Mouse (Mus musculus): ENCODE measurements around the gene D6Ertd527e.
A peak's percentile ranks its signal among the peaks of the same experiment; 100 is the strongest.
"Not testable (repeated sequence)": the region's sequence is repeated elsewhere in the genome, so short reads cannot be mapped to it uniquely, and the experiment has no call there.

Gene D6Ertd527e

DNA sequence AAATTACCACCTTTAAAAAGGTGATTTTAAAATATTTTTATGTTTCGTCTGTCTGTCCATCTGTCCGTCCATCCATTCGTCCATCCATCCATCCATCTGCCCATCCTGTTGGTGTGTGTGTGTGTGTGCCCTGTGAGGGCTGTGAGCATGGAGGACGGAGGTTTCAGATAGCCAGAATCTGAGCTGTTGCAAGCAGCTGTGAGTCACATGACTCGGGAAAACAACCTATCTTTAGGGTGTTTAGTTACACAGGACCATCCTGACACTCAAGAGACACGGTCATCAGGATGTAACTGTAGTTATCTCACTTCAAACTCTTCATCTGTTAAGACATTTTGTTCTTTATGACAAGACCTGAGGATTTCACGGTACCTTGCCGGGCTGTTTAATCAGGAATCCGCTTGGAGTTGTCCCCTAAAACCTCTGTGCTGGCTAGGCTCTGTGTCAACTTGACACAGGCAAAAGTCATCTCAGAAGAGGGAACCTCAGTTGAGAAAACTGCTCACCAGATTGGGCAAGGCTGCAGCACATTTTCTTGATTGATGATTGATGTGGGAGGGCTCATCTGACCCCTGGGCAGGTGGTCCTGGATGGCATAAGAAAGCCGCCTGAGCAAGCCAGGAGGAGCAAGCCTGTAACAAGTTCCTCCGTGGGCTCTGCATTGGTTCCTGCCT is at the start of gene D6Ertd527e:
Gene D6Ertd527e (plus strand): TSS at position 624 of the 674 bp plus-strand sequence.
- no peak for DNase-seq (ENCODE audit: low spot score)

GRCm38 (mm10) chr6:87059754-87060153 is 44.8 kb upstream of the D6Ertd527e start:
- no peak for DNase-seq (ENCODE audit: low spot score)

- no peak for DNase-seq (ENCODE audit: low spot score)
These were observed 41.0 kb upstream of the D6Ertd527e start for GRCm38 (mm10) chr6:87063586-87063985.

DNA sequence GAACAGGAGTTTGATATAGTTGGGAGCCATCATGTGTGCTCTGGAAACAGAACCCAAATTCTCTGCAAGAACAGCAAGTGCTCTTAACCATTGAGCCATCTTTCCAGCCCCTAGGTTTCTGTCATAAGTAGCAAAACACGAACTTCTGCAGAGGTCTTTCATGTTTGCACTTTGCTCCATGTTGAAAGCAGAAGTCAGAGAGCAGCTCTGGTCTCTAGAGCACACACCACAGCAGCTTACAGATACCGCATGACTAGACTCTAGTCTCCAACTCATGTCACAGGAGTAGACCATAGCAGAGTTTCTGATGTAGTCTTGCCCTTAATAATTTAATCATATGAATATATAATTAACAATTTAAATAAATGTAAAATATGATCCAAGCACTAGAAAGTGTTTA is 36.3 kb upstream of the D6Ertd527e start:
- no peak for DNase-seq (ENCODE audit: low spot score)

GRCm38 (mm10) chr6:87069195-87069900 is 35.2 kb upstream of the D6Ertd527e start:
- no peak for DNase-seq (ENCODE audit: low spot score)

DNA sequence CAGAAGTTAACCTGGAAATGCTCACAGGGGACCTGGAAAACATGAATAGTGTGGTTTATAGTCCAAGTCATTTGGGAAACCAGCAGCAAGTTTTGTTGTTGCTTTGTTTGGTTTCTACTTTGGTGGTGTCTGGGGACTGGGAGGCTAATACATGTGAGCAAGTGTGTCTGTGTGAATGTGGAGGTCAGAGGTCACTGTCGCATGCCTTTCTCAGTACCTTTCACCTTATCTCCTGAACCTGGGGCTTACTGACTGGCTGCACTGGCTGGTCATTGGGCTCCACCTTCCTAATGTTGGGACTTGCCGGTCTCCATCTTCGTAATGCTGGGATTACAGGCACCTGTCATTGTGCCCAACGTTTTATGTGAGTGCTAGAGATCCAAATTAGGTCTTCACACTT is 33.9 kb upstream of the D6Ertd527e start:
- DNase-seq (ENCODE audit: low spot score), result no peak

DNA sequence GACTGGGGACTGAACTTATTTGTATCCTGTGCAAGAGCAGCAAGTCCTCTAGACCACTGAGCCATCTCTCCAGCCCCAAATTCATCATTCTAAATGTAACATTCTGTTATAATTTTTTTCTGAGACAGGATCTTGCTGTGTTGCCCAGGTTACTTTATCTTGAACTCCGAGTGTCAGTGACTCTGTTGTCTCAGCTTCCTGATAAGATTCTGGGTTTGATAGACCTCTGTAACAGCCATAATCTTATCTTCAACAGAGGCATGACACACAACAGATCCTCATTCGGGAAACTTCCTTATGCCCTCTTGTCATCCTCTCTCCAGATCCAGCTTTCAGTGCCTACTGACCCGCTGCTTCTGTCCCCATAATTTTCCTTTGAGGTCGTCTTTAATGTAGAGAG is 31.8 kb upstream of the D6Ertd527e start:
- no peak for DNase-seq (ENCODE audit: low spot score)

- DNase-seq (ENCODE audit: low spot score), result no peak
These were observed 29.4 kb upstream of the D6Ertd527e start for GRCm38 (mm10) chr6:87075092-87075685.

- DNase-seq (ENCODE audit: low spot score), result no peak
These were observed 25.1 kb upstream of the D6Ertd527e start for GRCm38 (mm10) chr6:87079457-87079856.

DNA sequence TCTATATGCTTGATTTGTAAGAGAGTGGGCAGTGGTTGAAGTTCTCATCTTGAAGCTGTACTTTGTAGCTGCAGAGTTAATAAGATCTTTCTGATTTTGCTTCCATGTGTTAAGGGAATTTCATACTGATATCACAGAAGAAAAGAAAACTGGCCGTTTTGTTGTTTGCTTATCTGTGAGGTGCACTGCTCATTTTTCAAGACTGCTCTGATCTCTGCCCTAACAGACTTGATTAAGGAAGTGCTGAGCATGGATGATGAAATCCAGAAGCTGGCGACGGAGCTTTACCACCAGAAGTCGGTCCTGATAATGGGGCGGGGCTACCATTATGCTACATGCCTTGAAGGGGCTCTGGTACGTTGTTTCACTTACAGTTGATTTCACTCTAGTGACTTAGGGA is 19.5 kb upstream of the D6Ertd527e start:
- no peak for DNase-seq (ENCODE audit: low spot score)

- no peak for DNase-seq (ENCODE audit: low spot score)
These were observed 16.2 kb upstream of the D6Ertd527e start for GRCm38 (mm10) chr6:87088356-87088755.

DNA sequence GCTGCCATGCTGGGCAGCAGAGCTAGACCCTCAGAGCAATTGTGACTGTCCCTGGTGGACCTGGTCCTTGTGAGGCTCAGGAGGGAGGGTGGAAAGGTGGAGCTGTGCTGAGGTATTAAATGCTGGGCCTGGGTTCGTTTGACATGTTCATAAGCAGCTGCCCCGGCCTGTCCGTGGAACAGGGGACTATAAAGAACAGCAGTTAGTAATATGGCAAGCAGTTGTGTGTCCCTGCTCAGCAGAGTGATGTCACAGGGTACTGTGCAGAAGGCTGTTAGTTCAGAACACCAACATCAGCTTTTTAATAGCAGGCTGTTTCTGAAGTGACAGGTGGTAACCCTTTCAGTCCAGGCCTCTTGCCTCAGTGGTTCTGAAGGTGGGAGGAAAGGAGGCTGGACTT is 13.7 kb upstream of the D6Ertd527e start:
- DNase-seq (ENCODE audit: low spot score), result no peak

- DNase-seq (ENCODE audit: low spot score), result no peak
These were observed 12.1 kb upstream of the D6Ertd527e start for GRCm38 (mm10) chr6:87092476-87092875.

GRCm38 (mm10) chr6:87093631-87094030 is 10.9 kb upstream of the D6Ertd527e start:
- DNase-seq (ENCODE audit: low spot score), result not testable (repeated sequence)

- no peak for DNase-seq (ENCODE audit: low spot score)
These were observed 5.3 kb upstream of the D6Ertd527e start for GRCm38 (mm10) chr6:87099261-87099660.

DNA sequence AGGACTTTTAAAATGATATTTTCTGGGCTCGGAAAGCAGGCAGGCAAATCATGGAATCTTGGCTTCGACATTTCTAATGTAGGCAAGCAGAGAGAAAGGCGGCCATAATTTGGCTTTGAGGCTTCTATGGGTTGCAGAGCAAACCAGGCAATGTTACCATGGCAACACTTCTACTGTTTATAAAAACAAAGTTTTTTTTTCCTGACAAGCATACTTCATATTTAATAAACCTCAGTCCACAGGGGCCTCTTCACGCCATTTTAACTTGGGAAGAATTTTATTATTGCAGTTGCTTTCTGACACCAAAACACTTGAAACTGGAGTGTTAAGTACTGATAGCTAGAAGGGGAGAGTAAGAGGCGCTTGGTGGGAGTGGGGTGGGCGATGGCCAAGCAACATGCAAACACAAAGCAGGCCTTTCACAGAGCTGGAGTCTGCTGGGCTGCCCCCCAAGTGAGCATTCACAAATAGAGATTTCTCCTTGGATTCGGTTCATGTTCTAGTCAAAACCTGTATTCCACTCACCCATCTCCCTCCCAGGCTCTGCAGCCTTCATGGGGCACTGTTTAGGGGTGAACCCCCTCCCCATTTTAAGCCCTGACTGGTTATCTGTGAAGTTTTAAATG is 4.8 kb upstream of the D6Ertd527e start:
- no peak for DNase-seq (ENCODE audit: low spot score)

- no peak for DNase-seq (ENCODE audit: low spot score)
These were observed 4.1 kb upstream of the D6Ertd527e start for GRCm38 (mm10) chr6:87100297-87101020.

DNA sequence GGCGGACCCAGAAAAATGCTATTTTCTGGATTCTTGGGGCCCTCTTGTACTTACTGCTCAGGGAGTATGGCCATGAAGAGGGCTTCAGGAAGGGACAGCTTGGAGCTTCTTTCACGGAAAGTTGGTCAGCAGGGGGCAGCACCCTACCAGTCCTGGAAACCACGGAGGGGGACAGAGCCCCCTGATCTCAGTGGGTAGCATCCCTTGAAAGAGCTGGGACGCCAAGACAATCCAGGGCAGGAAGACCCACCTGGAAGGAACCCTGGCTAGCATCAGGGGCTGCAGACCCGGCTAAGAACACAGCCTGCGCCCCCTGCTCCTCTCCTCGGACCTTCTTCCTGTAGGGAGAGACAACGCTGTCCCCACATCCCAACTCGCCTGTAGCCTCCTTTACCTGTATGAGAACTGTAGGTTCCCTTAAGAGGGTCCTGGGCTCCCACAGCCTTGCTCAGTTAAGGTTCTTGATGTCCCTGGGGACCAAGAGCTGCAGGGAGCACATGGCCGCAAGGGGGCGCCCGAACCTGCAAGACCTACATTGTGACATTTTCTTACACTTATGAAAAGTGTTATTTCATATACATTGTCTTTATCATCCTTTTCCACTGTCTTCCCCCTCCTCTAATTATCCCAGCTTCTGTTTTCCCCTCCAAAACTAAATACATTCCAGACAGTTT is 3.1 kb upstream of the D6Ertd527e start:
- peak; percentile 77 for DNase-seq (ENCODE audit: low spot score)

- no peak for DNase-seq (ENCODE audit: low spot score)
These were observed 2.6 kb upstream of the D6Ertd527e start for GRCm38 (mm10) chr6:87101955-87102353.

- no peak for DNase-seq (ENCODE audit: low spot score)
These were observed 2.1 kb upstream of the D6Ertd527e start for GRCm38 (mm10) chr6:87102421-87102911.

DNA sequence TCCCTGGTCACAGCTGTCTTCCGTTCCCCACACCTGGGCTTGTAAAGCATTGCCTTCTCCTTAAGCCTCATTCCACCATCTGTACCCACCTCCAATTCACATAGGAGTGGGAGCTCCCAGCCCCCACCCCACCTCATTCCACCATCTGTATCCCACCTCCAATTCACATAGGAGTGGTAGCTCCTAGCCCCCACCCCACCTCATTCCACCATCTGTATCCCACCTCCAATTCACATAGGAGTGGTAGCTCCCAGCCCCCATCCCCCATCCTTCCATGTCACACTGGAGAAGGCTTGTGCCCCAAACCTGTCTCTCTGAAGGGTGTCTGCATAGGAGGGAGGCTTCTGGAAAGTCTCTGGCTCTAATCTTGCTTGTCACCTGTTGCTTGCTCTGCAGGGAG is 1.2 kb upstream of the D6Ertd527e start:
- no peak for DNase-seq (ENCODE audit: low spot score)

Data from ovary, postnatal 10 days (tissue).